Comparison of ENCODE assay signal across 8 mouse cellular contexts in genomic region chr5:125461868-125462445, GRCm38 (mm10). TPM values are rescaled to one million over a fixed set of nuclear protein-coding genes. Genes with fewer than 3 reads are reported as not detected.
DNase-seq lines count a peak whose midpoint lies in the region; ATAC-seq and TF ChIP-seq lines count a peak whose summit lies in the region.

No protein-coding gene starts in this region.

- no peak overlapping the region for H3K4me2 ChIP-seq in lung, embryonic 14.5 days
- H3K4me2 ChIP-seq in forebrain, embryonic 15.5 days (replicated peaks), result no peak overlapping the region

- H3K4me3 ChIP-seq in lung, embryonic 14.5 days (ENCODE audit: low read depth, low read length), result no peak overlapping the region
- no peak overlapping the region for H3K4me3 ChIP-seq in forebrain, embryonic 15.5 days

- intact Hi-C loops in heart, postnatal 14 days (cut with DNase I), result loop anchor here (2.0 to 5.0 kb wide), 2 partner anchors 50 to 77 kb away; no protein-coding TSS in a partner anchor

- no peak overlapping the region for H3K27ac ChIP-seq in lung, embryonic 14.5 days (ENCODE audit: low read depth)
- H3K27ac ChIP-seq in forebrain, embryonic 15.5 days (replicated peaks), result no peak overlapping the region

- peak; percentile 54 for TF ChIP-seq CTCF in lung, embryonic 14.5 days (IDR thresholded peaks at IDR 0.05; ENCODE audit: low read depth)

- ATAC-seq in lung, embryonic 14.5 days (ENCODE audit: insufficient read depth), result no peak
- ATAC-seq in forebrain, embryonic 15.5 days (replicated peaks), result no peak

- DNase-seq in cerebellum, postnatal 10 days, result peak; percentile 62 to 73
- DNase-seq in cerebellum, postnatal 4 days (ENCODE audit: low spot score in 2 of 2), result no peak
- peak; percentile 59 to 67 for DNase-seq in right cerebral cortex, postnatal 10 days (ENCODE audit: low spot score in 2 of 2)
- no peak for DNase-seq in right cerebral cortex, postnatal 25 days
- DNase-seq in heart, postnatal 14 days, result peak; percentile 46 to 64
- peak; percentile 60 for DNase-seq in lung, embryonic 14.5 days
- peak; percentile 38 to 72 for DNase-seq in spleen, postnatal 10 days (ENCODE audit: low spot score in 2 of 2)

- H3K4me1 ChIP-seq in lung, embryonic 14.5 days (ENCODE audit: insufficient read depth), result 0 out of 2 replicates have a peak, but pooled peaks cover 3% of the 10 kb centered on the region
- peaks cover 6% of the 10 kb centered on the region for H3K4me1 ChIP-seq in forebrain, embryonic 15.5 days

- H3K9ac ChIP-seq in lung, embryonic 14.5 days, result no peak overlapping the region
- H3K9ac ChIP-seq in forebrain, embryonic 15.5 days (replicated peaks), result no peak overlapping the region

- 52% methylated on average over 10 of the region's 10 CpGs for WGBS in lung, embryonic 14.5 days
- 56% methylated on average over 10 of the region's 10 CpGs for WGBS in forebrain, embryonic 15.5 days

- H3K9me3 ChIP-seq in lung, embryonic 14.5 days (ENCODE audit: low read depth, low read length), result no peaks in the 10 kb centered on the region
- no peaks in the 10 kb centered on the region for H3K9me3 ChIP-seq in forebrain, embryonic 15.5 days

- H3K27me3 ChIP-seq in lung, embryonic 14.5 days (ENCODE audit: insufficient read depth, low read length), result no peaks in the 10 kb centered on the region
- no peaks in the 10 kb centered on the region for H3K27me3 ChIP-seq in forebrain, embryonic 15.5 days

- peaks cover 10% of the 10 kb centered on the region; the same call in 1 of the 2 replicates for H3K36me3 ChIP-seq in lung, embryonic 14.5 days (ENCODE audit: insufficient read depth)
- H3K36me3 ChIP-seq in forebrain, embryonic 15.5 days, result no peaks in the 10 kb centered on the region

RNA-seq across cellular contexts. Expression of gene Aacs, which starts 13.7 kb away (rescaled TPM):
- 1 to 10 TPM; 4.0 to 4.8 TPM for total RNA-seq in heart, postnatal 14 days (2021)
- polyA plus RNA-seq in lung, embryonic 14.5 days (2014; fragmentation: Nextera tagmentation; extraction: Ambion mirVana), result 37.1 and 42.7 TPM in 2 replicates
- 81.1 and 82.4 TPM in 2 replicates for polyA plus RNA-seq in forebrain, embryonic 15.5 days (2015; fragmentation: Nextera tagmentation; extraction: Ambion mirVana)

RNA-seq across cellular contexts. Expression of gene Bri3bp, which starts 20.6 kb away (rescaled TPM):
- total RNA-seq in heart, postnatal 14 days (2021), result 10 to 100 TPM; 48.0 to 62.4 TPM
- polyA plus RNA-seq in lung, embryonic 14.5 days (2014; fragmentation: Nextera tagmentation; extraction: Ambion mirVana), result 37.6 and 37.9 TPM in 2 replicates
- polyA plus RNA-seq in forebrain, embryonic 15.5 days (2015; fragmentation: Nextera tagmentation; extraction: Ambion mirVana), result 35.9 and 38.0 TPM in 2 replicates

RNA-seq across cellular contexts. Expression of gene Dhx37, which starts 28.0 kb away (rescaled TPM):
- total RNA-seq in heart, postnatal 14 days (2021), result 10 to 100 TPM; 10.8 to 11.5 TPM
- 11.9 and 13.3 TPM in 2 replicates for polyA plus RNA-seq in lung, embryonic 14.5 days (2014; fragmentation: Nextera tagmentation; extraction: Ambion mirVana)
- polyA plus RNA-seq in forebrain, embryonic 15.5 days (2015; fragmentation: Nextera tagmentation; extraction: Ambion mirVana), result 11.3 and 13.4 TPM in 2 replicates

Comparison
In these comparisons a context has a peak if more than half of its experiments do, and no peak if none do; other contexts are left out.
1. DNase-seq: peak in cerebellum, postnatal 10 days (2 of 2), right cerebral cortex, postnatal 10 days (2 of 2), heart, postnatal 14 days (2 of 2), lung, embryonic 14.5 days (single experiment) and spleen, postnatal 10 days (2 of 2); none in cerebellum, postnatal 4 days (0 of 2) and right cerebral cortex, postnatal 25 days (single experiment).